Mouse (Mus musculus) liver, embryonic 15.5 days (tissue): ENCODE measurements around the gene Tssk4. TPM values are rescaled to one million over a fixed set of nuclear protein-coding genes. Genes with fewer than 3 reads are reported as not detected.
A peak's percentile ranks its signal among the peaks of the same experiment; 100 is the strongest.

Source experiments
- ATAC-seq: fragments of 200-750 bp; cut with Nextera tagmentation; 2 replicates; pipeline ENCODE4 v1.8.0; 2017; ENCODE audit warnings: moderate number of reproducible peaks, mild to moderate bottlenecking, moderate library complexity; ENCODE audit not compliant: insufficient read depth
- H3K27ac ChIP-seq: fragments of 300-500 bp; sonication (generic); replicated peaks from 2 replicates; pipeline ENCODE4 v1.5.1; 2015; ENCODE audit warnings: mild to moderate bottlenecking, inconsistent platforms
- H3K27me3 ChIP-seq: fragments of 300-500 bp; sonication (generic); 2 replicates; pipeline ENCODE4 v1.6.1; 2015; ENCODE audit warnings: mild to moderate bottlenecking, inconsistent platforms
- H3K36me3 ChIP-seq: fragments of 300-500 bp; sonication (generic); replicated peaks from 2 replicates; pipeline ENCODE4 v1.6.1; 2015; ENCODE audit warnings: moderate library complexity, mild to moderate bottlenecking, inconsistent platforms
- H3K4me1 ChIP-seq: fragments of 300-500 bp; sonication (generic); replicated peaks from 2 replicates; pipeline ENCODE4 v1.6.1; 2015; ENCODE audit warnings: inconsistent platforms
- H3K4me2 ChIP-seq: fragments of 300-500 bp; sonication (generic); 2 replicates; pipeline ENCODE4 v1.6.1; 2015; ENCODE audit warnings: moderate library complexity, mild to moderate bottlenecking, inconsistent platforms
- H3K4me3 ChIP-seq: fragments of 300-500 bp; sonication (generic); replicated peaks from 2 replicates; pipeline ENCODE4 v1.5.1; 2015; ENCODE audit warnings: mild to moderate bottlenecking, inconsistent platforms
- H3K9ac ChIP-seq: fragments of 300-500 bp; sonication (generic); 2 replicates; pipeline ENCODE4 v1.6.1; 2015; ENCODE audit warnings: moderate library complexity, mild to moderate bottlenecking, inconsistent platforms
- H3K9me3 ChIP-seq: fragments of 300-500 bp; sonication (generic); replicated peaks from 2 replicates; pipeline ENCODE4 v1.6.1; 2016; ENCODE audit warnings: inconsistent platforms
- WGBS: fragments of 180-500 bp; shearing (Covaris S2); methylation state at CpG from one replicate; pipeline ENCODE4 v1.1.7; 2015; ENCODE audit warnings: mixed read lengths; ENCODE audit not compliant: insufficient replicate concordance; 5-methylcytosine and 5-hydroxymethylcytosine counted together
- polyA plus RNA-seq: library from polyadenylated mRNA; unstranded; fragments of >200 nt; fragmentation: Nextera tagmentation; extraction: Ambion mirVana; gene quantifications from 2 replicates; pipeline ENCODE4 v1.2.1, GENCODE M21; 2015

Tssk4 gene
- polyA plus RNA-seq, 1 experiment from 2014 or later, result 0.09 TPM

GRCm38 (mm10) chr14:55643060-55643907 is 6.7 kb upstream of the Tssk4 start, which contains the start of gene Tm9sf1:
Tm9sf1 (minus strand) TSS chr14:55643806.
- peak within 1 kb of the TSS; percentile 96 for H3K4me3 ChIP-seq
- peaks cover 51% of the 10 kb centered on the region for H3K36me3 ChIP-seq
- peak within 1 kb of the TSS; percentile 91 for H3K27ac ChIP-seq
- peak within 1 kb of the TSS; percentile 97 for H3K9ac ChIP-seq
- ATAC-seq, result peak; percentile 89
- no peaks in the 10 kb centered on the region for H3K27me3 ChIP-seq
- under 1% methylated on average over 89 of the region's 89 CpGs for WGBS
- peak within 1 kb of the TSS; percentile 90 for H3K4me2 ChIP-seq
- H3K9me3 ChIP-seq, result no peaks in the 10 kb centered on the region
- peaks cover 62% of the 10 kb centered on the region for H3K4me1 ChIP-seq

- Histone ChIP-seq H3K9ac (peak overlapping the region; percentile 97), H3K4me1 (peaks cover 62% of the 10 kb centered on the region), H3K4me3 (peak overlapping the region; percentile 96), H3K36me3 (peaks cover 40% of the 10 kb centered on the region), H3K27me3 (no peaks in the 10 kb centered on the region), H3K27ac (peak overlapping the region; percentile 91), H3K9me3 (no peaks in the 10 kb centered on the region), H3K4me2 (peak overlapping the region; percentile 90)
- WGBS, result 17% methylated on average over 17 of the region's 17 CpGs
- no peak for ATAC-seq
These were observed 5.6 kb upstream of the Tssk4 start for GRCm38 (mm10) chr14:55644261-55644888.

- no peak for ATAC-seq
- WGBS, result 73% methylated on average over 7 of the region's 7 CpGs
These were observed 1.5 kb downstream of the Tssk4 start for GRCm38 (mm10) chr14:55651528-55651927.

GRCm38 (mm10) chr14:55656935-55657334 is 7.0 kb downstream of the Tssk4 start:
- no peak overlapping the region for H3K4me3 ChIP-seq
- H3K36me3 ChIP-seq, result peaks cover 24% of the 10 kb centered on the region
- H3K27ac ChIP-seq, result no peak overlapping the region
- no peaks in the 10 kb centered on the region for H3K27me3 ChIP-seq
- H3K9me3 ChIP-seq, result no peaks in the 10 kb centered on the region
- peaks cover 26% of the 10 kb centered on the region for H3K4me1 ChIP-seq
- no peak overlapping the region for H3K4me2 ChIP-seq
- no peak for ATAC-seq
- 80% methylated on average over 3 of the region's 3 CpGs for WGBS
- H3K9ac ChIP-seq, result no peak overlapping the region

More at GRCm38 (mm10) chr14:55651528-55651927, 1.5 kb downstream of the Tssk4 start:
- Histone ChIP-seq H3K27me3 (no peaks in the 10 kb centered on the region), H3K9me3 (no peaks in the 10 kb centered on the region), H3K4me2 (no peak overlapping the region), H3K27ac (no peak overlapping the region), H3K4me1 (peaks cover 10% of the 10 kb centered on the region; the same call in 1 of the 2 replicates), H3K4me3 (no peak overlapping the region), H3K36me3 (peaks cover 7% of the 10 kb centered on the region), H3K9ac (no peak overlapping the region)

DNA sequence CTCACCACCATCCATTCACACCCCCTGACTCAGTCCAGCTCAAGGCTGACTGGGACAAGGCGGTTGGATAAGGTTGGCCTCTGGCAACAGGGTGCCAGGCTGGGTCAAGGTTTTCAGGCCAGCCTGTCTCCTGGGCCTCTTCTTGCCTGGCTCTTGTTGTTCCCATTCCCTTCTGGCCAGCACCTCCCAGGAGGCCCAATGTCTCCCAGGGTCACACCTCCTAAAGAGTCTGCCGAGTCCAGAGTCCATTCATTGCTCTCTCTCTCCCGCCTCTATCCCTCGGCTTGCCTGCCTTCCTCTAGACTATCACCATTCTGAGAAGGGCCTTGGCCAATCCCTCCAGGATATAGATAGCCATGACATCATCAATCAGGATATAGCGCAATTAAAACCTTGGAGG is 8.0 kb downstream of the Tssk4 start:
- no peak overlapping the region for H3K4me3 ChIP-seq
- peaks cover 26% of the 10 kb centered on the region for H3K4me1 ChIP-seq
- peaks cover 32% of the 10 kb centered on the region for H3K36me3 ChIP-seq
- H3K27ac ChIP-seq, result no peak overlapping the region
- H3K9ac ChIP-seq, result no peak overlapping the region
- 83% methylated on average over 5 of the region's 5 CpGs for WGBS
- no peaks in the 10 kb centered on the region for H3K9me3 ChIP-seq
- H3K4me2 ChIP-seq, result no peak overlapping the region
- ATAC-seq, result no peak
- H3K27me3 ChIP-seq, result no peaks in the 10 kb centered on the region

DNA sequence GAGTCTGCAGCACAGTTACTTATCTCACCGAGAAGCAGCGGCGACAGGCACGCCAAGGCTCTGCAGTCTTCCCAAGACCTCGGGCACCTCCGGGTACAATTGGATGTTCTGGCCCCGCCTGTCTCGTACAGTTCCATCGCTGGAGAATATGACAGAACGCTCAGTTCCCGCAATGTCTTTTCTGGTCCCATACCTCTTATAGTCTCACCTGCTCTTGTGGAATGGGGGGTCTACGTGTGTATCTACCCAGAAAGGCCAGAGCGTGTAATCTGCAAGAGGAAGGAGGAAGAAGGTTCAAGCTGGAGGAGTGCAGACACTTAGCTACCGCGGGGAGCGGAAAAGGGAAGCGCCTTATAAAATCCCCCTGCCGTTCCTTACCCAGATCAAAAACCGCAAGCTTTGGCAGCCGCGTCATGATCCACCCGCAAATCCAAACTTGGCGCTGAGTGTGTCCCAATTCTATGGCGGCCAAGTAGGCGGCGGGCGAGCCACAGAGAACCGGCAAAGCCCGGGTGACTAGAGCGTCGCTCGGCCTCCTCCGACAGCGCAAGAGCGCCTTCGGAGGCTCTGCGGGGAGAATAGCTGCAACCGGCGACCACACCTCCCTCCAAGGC is 10.1 kb downstream of the Tssk4 start, which contains the start of gene Mdp1:
TSS of gene Mdp1 (minus strand) at position 549 of the 614 bp plus-strand sequence.
- no peaks in the 10 kb centered on the region for H3K27me3 ChIP-seq
- peaks cover 26% of the 10 kb centered on the region for H3K4me1 ChIP-seq
- H3K9ac ChIP-seq, result peak within 1 kb of the TSS; percentile 72
- H3K9me3 ChIP-seq, result no peaks in the 10 kb centered on the region
- peak within 1 kb of the TSS; percentile 78 for H3K27ac ChIP-seq
- under 1% methylated on average over 39 of the region's 39 CpGs for WGBS
- peak within 1 kb of the TSS; percentile 74 for H3K4me2 ChIP-seq
- H3K36me3 ChIP-seq, result peaks cover 44% of the 10 kb centered on the region
- peak; percentile 94 for ATAC-seq
- H3K4me3 ChIP-seq, result peak within 1 kb of the TSS; percentile 77

DNA sequence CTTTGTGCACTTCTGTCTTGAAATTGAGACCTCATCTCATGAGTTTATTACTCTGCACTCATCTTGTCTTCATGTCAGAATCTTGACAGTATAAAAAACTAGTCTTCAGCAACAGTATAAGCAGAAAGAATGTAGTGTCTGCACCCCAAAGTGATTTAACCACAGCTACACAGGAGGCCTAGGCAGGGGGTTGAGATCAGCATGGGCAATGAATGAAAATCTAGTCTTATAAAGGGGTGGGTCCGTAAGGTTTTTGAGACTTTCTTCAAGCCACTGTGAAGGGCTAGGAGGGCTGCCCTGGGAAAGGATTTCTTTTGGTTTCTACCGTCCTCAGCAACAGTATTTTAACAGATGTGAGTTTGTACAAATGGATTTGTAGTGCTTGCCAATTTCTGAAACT is 10.7 kb downstream of the Tssk4 start:
- peaks cover 46% of the 10 kb centered on the region for H3K36me3 ChIP-seq
- peak overlapping the region; percentile 41; the same call in 1 of the 2 replicates for H3K27ac ChIP-seq
- H3K4me3 ChIP-seq, result peak overlapping the region; percentile 77
- no peaks in the 10 kb centered on the region for H3K27me3 ChIP-seq
- no peaks in the 10 kb centered on the region for H3K9me3 ChIP-seq
- H3K4me1 ChIP-seq, result peaks cover 26% of the 10 kb centered on the region
- peak overlapping the region; percentile 74 for H3K4me2 ChIP-seq
- WGBS, result 50% methylated on average over 2 of the region's 2 CpGs
- no peak overlapping the region; the same call in 1 of the 2 replicates for H3K9ac ChIP-seq
- ATAC-seq, result peak; percentile 9; the same call in 1 of the 2 replicates

DNA sequence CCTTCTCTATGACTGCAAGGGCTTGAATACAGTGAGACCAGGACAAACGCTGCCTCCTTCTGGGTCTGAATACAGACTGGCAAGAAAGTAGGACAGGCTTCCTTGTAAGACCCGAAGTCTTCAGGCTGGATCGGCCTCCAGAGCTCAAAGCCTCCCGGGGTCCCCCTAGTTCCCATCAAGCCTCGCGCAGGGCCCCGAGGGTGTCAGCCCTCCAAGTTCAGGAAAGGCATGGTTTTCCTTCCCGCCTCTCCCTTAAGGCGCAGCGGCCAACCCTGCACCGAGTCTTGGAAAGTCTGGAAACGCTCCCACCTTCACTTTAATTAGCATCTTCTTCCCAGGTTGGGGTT is 21.5 kb downstream of the Tssk4 start:
- Histone ChIP-seq H3K4me3 (peak overlapping the region; percentile 79), H3K27me3 (no peaks in the 10 kb centered on the region), H3K4me2 (peak overlapping the region; percentile 75), H3K9me3 (no peaks in the 10 kb centered on the region), H3K27ac (peak overlapping the region; percentile 88), H3K4me1 (peaks cover 32% of the 10 kb centered on the region), H3K36me3 (peaks cover 28% of the 10 kb centered on the region), H3K9ac (peak overlapping the region; percentile 76)
- ATAC-seq, result peak; percentile 33; the same call in 1 of the 2 replicates
- 0% methylated on average over 12 of the region's 12 CpGs for WGBS

- Histone ChIP-seq H3K27ac (peak within 1 kb of the TSS; percentile 88), H3K4me1 (peaks cover 32% of the 10 kb centered on the region), H3K9ac (peak within 1 kb of the TSS; percentile 76), H3K36me3 (peaks cover 30% of the 10 kb centered on the region), H3K4me3 (peak within 1 kb of the TSS; percentile 79), H3K4me2 (peak within 1 kb of the TSS; percentile 75), H3K27me3 (no peaks in the 10 kb centered on the region), H3K9me3 (no peaks in the 10 kb centered on the region)
- peak; percentile 98 for ATAC-seq
- under 1% methylated on average over 38 of the region's 38 CpGs for WGBS
These were observed 22.1 kb downstream of the Tssk4 start, which contains the start of the genes Gmpr2 and Nedd8 for GRCm38 (mm10) chr14:55671833-55672740. Gmpr2 (plus strand) TSS chr14:55671941. Nedd8 (minus strand) TSS chr14:55672124.

DNA sequence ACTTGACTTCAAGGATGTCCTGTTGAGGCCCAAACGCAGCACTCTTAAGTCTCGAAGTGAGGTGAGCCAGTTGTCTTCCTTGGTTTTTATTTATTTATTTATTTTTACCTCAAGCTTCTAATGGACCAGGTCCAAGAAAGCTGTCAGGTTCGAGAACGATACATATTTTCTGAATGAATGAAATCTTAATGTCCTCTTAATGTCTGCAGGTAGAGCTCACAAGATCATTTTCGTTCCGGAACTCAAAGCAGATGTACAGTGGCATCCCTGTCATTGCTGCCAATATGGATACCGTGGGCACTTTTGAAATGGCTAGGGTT is 22.7 kb downstream of the Tssk4 start:
- WGBS, result 56% methylated on average over 7 of the region's 7 CpGs

More for the DNA sequence above, 22.7 kb downstream of the Tssk4 start:
- no peaks in the 10 kb centered on the region for H3K27me3 ChIP-seq
- H3K4me3 ChIP-seq, result peak overlapping the region; percentile 79
- H3K9ac ChIP-seq, result peak overlapping the region; percentile 76
- ATAC-seq, result no peak
- H3K9me3 ChIP-seq, result no peaks in the 10 kb centered on the region
- H3K4me2 ChIP-seq, result peak overlapping the region; percentile 75
- peak overlapping the region; percentile 88 for H3K27ac ChIP-seq
- H3K36me3 ChIP-seq, result peaks cover 35% of the 10 kb centered on the region
- H3K4me1 ChIP-seq, result peaks cover 32% of the 10 kb centered on the region
